Mouse (Mus musculus): Measurements from ENCODE around the gene Olfr628. TPM values are rescaled to one million over a fixed set of nuclear protein-coding genes. Genes with fewer than 3 reads are reported as not detected.
"Not testable (repeated sequence)": the region's sequence is repeated elsewhere in the genome, so short reads cannot be mapped to it uniquely, and the experiment has no call there.

Olfr628 gene
- polyA plus RNA-seq (2014; fragmentation: Nextera tagmentation; extraction: Ambion mirVana), result not detected in 2 replicates

DNA sequence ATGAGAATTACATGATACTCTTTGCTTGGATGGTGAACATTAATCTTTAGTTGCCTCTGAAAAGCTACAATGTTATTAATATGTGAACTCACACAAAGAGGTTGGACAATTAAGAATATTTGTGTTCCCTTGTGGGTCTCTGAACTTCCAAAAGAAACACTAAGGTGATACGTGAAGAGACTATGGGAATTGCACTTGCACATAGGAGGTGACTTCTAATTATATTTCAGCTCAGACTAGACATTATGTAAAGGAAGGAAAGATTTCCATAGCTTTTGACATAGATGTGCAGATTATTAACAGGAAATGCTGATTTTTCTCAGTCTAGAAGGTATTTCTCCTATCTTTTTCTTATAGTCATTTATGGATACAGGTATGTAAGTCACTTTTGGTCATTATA lies at the start of gene Olfr628:
Gene Olfr628 (plus strand): TSS at position 301 of the 400 bp plus-strand sequence.
- Histone ChIP-seq H3K27me3 (ENCODE audit: control insufficient read depth, insufficient read depth, low read length) (no peaks in the 10 kb centered on the region), H3K36me3 (ENCODE audit: control insufficient read depth, insufficient read depth, low read length) (no peaks in the 10 kb centered on the region), H3K4me3 (replicated peaks; ENCODE audit: low read depth, low read length) (no peak within 1 kb of the TSS), H3K9me3 (ENCODE audit: control insufficient read depth, low read length) (no peaks in the 10 kb centered on the region), H3K9ac (replicated peaks; ENCODE audit: low read length) (no peak within 1 kb of the TSS), H3K4me2 (ENCODE audit: low read length) (no peak within 1 kb of the TSS), H3K27ac (replicated peaks; ENCODE audit: low read depth, low read length) (no peak within 1 kb of the TSS), H3K4me1 (ENCODE audit: control insufficient read depth, insufficient read depth, low read length) (no peaks in the 10 kb centered on the region)
- ATAC-seq (ENCODE audit: low FRiP score, low TSS enrichment) (no peak), DNase-seq (no peak)
- WGBS, result 86% methylated on average over 1 of the region's 1 CpGs

DNA sequence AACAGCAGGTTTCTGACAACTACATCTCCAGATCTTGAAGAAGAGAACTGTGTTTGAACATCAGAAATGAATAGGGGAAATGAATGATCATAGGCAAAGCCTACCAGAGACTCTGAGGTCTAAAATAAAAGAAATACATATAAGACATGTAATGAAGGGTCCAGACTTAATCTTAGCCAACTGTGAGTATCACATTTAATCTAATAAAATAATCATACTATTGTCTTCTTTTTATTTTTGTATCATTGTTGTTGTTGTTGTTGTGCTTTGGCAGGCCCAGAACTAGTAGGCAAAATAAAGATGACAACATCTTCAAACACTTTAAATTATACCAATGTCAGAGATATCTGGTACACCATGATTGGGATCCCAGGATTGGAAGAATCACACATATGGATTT lies 47.8 kb upstream of the Olfr628 start, which contains the start of gene Olfr625-ps1:
Gene Olfr625-ps1 (plus strand): TSS at position 301 of the 400 bp plus-strand sequence.
- no peaks in the 10 kb centered on the region for H3K4me1 ChIP-seq (ENCODE audit: control insufficient read depth, insufficient read depth, low read length)
- H3K9me3 ChIP-seq (ENCODE audit: control insufficient read depth, low read length), result no peaks in the 10 kb centered on the region
- H3K27ac ChIP-seq (replicated peaks; ENCODE audit: low read depth, low read length), result no peak within 1 kb of the TSS
- no peak within 1 kb of the TSS for H3K4me2 ChIP-seq (ENCODE audit: low read length)
- H3K4me3 ChIP-seq (replicated peaks; ENCODE audit: low read depth, low read length), result no peak within 1 kb of the TSS
- no peak for ATAC-seq (ENCODE audit: low FRiP score, low TSS enrichment)
- no peak within 1 kb of the TSS for H3K9ac ChIP-seq (replicated peaks; ENCODE audit: low read length)
- DNase-seq, result no peak
- no peaks in the 10 kb centered on the region for H3K36me3 ChIP-seq (ENCODE audit: control insufficient read depth, insufficient read depth, low read length)
- no peaks in the 10 kb centered on the region for H3K27me3 ChIP-seq (ENCODE audit: control insufficient read depth, insufficient read depth, low read length)

DNA sequence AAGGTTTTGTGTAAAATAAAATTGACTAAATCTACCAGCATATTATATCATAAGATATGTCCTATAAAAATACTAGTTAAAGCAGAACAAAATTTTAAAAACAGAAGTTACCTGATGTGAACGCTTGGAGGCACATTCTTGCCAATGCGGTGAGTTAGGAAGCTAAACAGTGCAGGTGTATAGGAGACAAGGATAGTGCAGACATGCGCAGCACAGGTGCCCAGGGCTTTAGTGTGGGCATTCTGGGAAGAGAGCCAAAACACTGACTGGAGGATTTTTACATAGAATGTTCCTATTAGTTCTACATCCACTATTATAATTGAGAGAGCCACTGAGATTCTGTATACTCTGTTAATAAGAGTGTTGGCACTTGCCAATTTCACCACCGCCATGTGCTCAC lies 30.7 kb upstream of the Olfr628 start:
- no peaks in the 10 kb centered on the region for H3K9me3 ChIP-seq (ENCODE audit: control insufficient read depth, low read length)
- H3K27me3 ChIP-seq (ENCODE audit: control insufficient read depth, insufficient read depth, low read length), result no peaks in the 10 kb centered on the region
- H3K36me3 ChIP-seq (ENCODE audit: control insufficient read depth, insufficient read depth, low read length), result no peaks in the 10 kb centered on the region
- no peak overlapping the region for H3K27ac ChIP-seq (replicated peaks; ENCODE audit: low read depth, low read length)
- H3K9ac ChIP-seq (replicated peaks; ENCODE audit: low read length), result no peak overlapping the region
- H3K4me3 ChIP-seq (replicated peaks; ENCODE audit: low read depth, low read length), result no peak overlapping the region
- 92% methylated on average over 4 of the region's 4 CpGs for WGBS
- ATAC-seq (ENCODE audit: low FRiP score, low TSS enrichment) (no peak), DNase-seq (peak; percentile 11)
- no peaks in the 10 kb centered on the region for H3K4me1 ChIP-seq (ENCODE audit: control insufficient read depth, insufficient read depth, low read length)
- no peak overlapping the region for H3K4me2 ChIP-seq (ENCODE audit: low read length)

DNA sequence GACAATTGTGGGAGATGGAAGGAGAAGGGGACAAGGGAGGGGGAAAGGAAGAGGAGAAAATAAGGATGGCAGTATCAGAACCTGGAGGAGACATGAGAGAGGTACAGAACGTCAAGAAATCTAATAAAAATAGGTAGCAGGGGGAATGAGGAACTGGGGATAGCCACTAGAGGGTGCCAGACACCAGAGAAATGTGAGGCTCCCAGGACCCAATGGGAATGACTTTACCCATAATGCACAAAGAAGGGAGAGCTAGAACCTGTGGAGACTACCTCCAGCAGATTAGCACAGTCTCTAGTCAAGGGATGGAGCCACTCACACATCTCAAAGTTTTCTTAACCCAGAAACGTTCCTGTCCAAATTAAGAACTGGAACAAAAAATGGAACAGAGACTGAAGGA lies 18.1 kb upstream of the Olfr628 start:
- DNase-seq, result no peak
- Histone ChIP-seq H3K27me3 (ENCODE audit: control insufficient read depth, insufficient read depth, low read length) (no peaks in the 10 kb centered on the region), H3K27ac (replicated peaks; ENCODE audit: low read depth, low read length) (no peak overlapping the region), H3K9me3 (ENCODE audit: control insufficient read depth, low read length) (no peaks in the 10 kb centered on the region), H3K4me3 (replicated peaks; ENCODE audit: low read depth, low read length) (no peak overlapping the region), H3K4me1 (ENCODE audit: control insufficient read depth, insufficient read depth, low read length) (no peaks in the 10 kb centered on the region), H3K9ac (replicated peaks; ENCODE audit: low read length) (no peak overlapping the region), H3K36me3 (ENCODE audit: control insufficient read depth, insufficient read depth, low read length) (no peaks in the 10 kb centered on the region), H3K4me2 (ENCODE audit: low read length) (no peak overlapping the region)
- WGBS, result 27% methylated on average over 2 of the region's 2 CpGs
- ATAC-seq (ENCODE audit: low FRiP score, low TSS enrichment), result no peak

DNA sequence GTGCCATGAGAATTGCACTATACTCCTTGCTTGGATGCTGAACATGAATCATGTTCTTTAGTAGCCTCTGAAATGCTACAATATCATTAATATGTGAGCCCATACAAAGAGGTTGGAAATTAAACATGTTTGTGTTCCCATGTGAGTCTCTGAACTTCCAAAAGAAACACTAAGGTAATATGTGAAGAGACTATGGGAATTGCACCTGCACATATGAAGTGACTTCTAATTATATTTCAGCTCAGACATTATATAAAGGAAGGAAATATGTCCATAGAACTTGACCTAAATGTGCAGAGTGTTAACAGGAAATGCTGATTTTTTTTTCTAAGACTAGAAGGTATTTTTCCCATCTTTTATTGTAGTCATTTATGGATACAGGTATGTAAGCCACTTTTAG lies 15.8 kb upstream of the Olfr628 start, which contains the start of gene Olfr243:
Gene Olfr243 (plus strand): TSS at position 301 of the 400 bp plus-strand sequence.
- no peaks in the 10 kb centered on the region for H3K27me3 ChIP-seq (ENCODE audit: control insufficient read depth, insufficient read depth, low read length)
- no peak within 1 kb of the TSS for H3K27ac ChIP-seq (replicated peaks; ENCODE audit: low read depth, low read length)
- no peak within 1 kb of the TSS for H3K4me2 ChIP-seq (ENCODE audit: low read length)
- H3K4me1 ChIP-seq (ENCODE audit: control insufficient read depth, insufficient read depth, low read length), result no peaks in the 10 kb centered on the region
- ATAC-seq (ENCODE audit: low FRiP score, low TSS enrichment) (no peak), DNase-seq (no peak)
- H3K9me3 ChIP-seq (ENCODE audit: control insufficient read depth, low read length), result no peaks in the 10 kb centered on the region
- no peak within 1 kb of the TSS for H3K9ac ChIP-seq (replicated peaks; ENCODE audit: low read length)
- H3K4me3 ChIP-seq (replicated peaks; ENCODE audit: low read depth, low read length), result no peak within 1 kb of the TSS
- H3K36me3 ChIP-seq (ENCODE audit: control insufficient read depth, insufficient read depth, low read length), result no peaks in the 10 kb centered on the region

DNA sequence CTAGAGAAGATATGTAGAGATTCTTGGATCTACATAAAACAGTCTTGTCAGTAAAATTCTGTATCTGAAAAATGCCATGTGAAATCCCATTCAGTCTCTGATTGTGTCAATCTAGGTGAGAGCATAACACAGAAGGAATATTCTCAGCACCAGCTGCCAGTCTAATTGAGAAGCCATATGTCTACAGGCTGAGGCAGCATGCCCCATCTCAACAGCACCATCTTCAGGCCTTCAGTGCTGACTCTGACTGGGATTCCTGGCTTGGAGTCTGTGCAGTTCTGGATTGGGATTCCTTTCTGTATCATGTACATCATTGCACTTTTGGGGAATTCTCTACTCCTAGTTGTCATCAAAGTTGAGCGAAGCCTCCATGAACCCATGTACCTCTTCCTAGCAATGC lies 13.8 kb upstream of the Olfr628 start:
- H3K4me2 ChIP-seq (ENCODE audit: low read length); ATAC-seq (ENCODE audit: low FRiP score, low TSS enrichment); H3K4me1 ChIP-seq (ENCODE audit: control insufficient read depth, insufficient read depth, low read length); H3K9ac ChIP-seq (replicated peaks; ENCODE audit: low read length); H3K36me3 ChIP-seq (ENCODE audit: control insufficient read depth, insufficient read depth, low read length); H3K4me3 ChIP-seq (replicated peaks; ENCODE audit: low read depth, low read length); H3K9me3 ChIP-seq (ENCODE audit: control insufficient read depth, low read length); DNase-seq; H3K27me3 ChIP-seq (ENCODE audit: control insufficient read depth, insufficient read depth, low read length); H3K27ac ChIP-seq (replicated peaks; ENCODE audit: low read depth, low read length): not testable (repeated sequence)
- 96% methylated on average over 1 of the region's 1 CpGs for WGBS

DNA sequence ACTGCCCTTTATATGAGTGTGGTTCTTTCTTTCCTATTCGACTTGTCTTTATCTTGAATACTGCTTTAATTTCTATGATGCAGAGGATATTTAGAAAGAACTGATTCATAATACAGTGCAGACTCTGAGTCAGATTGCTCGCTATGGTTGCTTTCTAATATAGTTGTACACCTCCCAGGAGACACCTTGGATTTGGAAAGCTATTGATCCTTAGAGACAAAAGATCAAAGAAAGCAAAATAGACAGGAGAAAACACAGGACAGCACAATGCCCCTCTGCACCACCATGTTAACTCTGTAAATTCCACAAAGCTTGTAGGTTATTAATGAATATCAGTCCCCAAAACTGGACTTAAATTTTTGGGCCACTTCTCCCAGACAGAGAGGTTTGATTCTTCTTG lies 14.7 kb downstream of the Olfr628 start, which contains the start of gene Olfr629:
Gene Olfr629 (minus strand): TSS at position 101 of the 400 bp plus-strand sequence.
- no peaks in the 10 kb centered on the region for H3K27me3 ChIP-seq (ENCODE audit: control insufficient read depth, insufficient read depth, low read length)
- H3K27ac ChIP-seq (replicated peaks; ENCODE audit: low read depth, low read length), result no peak within 1 kb of the TSS
- no peaks in the 10 kb centered on the region for H3K9me3 ChIP-seq (ENCODE audit: control insufficient read depth, low read length)
- no peak within 1 kb of the TSS for H3K4me2 ChIP-seq (ENCODE audit: low read length)
- no peaks in the 10 kb centered on the region for H3K36me3 ChIP-seq (ENCODE audit: control insufficient read depth, insufficient read depth, low read length)
- no peak within 1 kb of the TSS for H3K9ac ChIP-seq (replicated peaks; ENCODE audit: low read length)
- no peak within 1 kb of the TSS for H3K4me3 ChIP-seq (replicated peaks; ENCODE audit: low read depth, low read length)
- ATAC-seq (ENCODE audit: low FRiP score, low TSS enrichment) (no peak), DNase-seq (no peak)
- no peaks in the 10 kb centered on the region for H3K4me1 ChIP-seq (ENCODE audit: control insufficient read depth, insufficient read depth, low read length)
- 70% methylated on average over 2 of the region's 2 CpGs for WGBS

DNA sequence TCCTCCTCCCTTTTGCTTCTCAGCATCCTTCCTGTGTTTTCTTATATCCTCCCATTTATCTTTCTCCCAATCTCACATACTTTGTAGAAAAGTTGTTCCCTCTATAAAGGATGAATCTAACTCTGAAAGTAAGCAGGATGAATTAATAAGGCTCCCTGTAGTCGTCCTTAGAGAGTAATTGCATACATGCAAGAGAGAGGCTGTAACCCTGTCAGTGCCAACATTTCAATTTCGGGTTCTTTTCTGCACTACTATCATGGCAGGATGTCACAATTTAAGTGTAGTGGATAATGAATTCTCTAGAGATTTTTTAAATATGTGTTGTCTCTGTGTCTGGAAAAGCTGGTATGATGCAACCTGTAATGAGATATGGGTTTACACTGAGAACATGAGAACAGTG lies 27.1 kb downstream of the Olfr628 start, which contains the start of gene Olfr630:
Gene Olfr630 (minus strand): TSS at position 101 of the 400 bp plus-strand sequence.
- no peaks in the 10 kb centered on the region for H3K9me3 ChIP-seq (ENCODE audit: control insufficient read depth, low read length)
- no peaks in the 10 kb centered on the region for H3K4me1 ChIP-seq (ENCODE audit: control insufficient read depth, insufficient read depth, low read length)
- 49% methylated on average over 2 of the region's 2 CpGs for WGBS
- DNase-seq (no peak), ATAC-seq (ENCODE audit: low FRiP score, low TSS enrichment) (no peak)
- H3K9ac ChIP-seq (replicated peaks; ENCODE audit: low read length), result no peak within 1 kb of the TSS
- H3K4me2 ChIP-seq (ENCODE audit: low read length), result no peak within 1 kb of the TSS
- H3K36me3 ChIP-seq (ENCODE audit: control insufficient read depth, insufficient read depth, low read length), result no peaks in the 10 kb centered on the region
- no peaks in the 10 kb centered on the region for H3K27me3 ChIP-seq (ENCODE audit: control insufficient read depth, insufficient read depth, low read length)
- H3K4me3 ChIP-seq (replicated peaks; ENCODE audit: low read depth, low read length), result no peak within 1 kb of the TSS
- H3K27ac ChIP-seq (replicated peaks; ENCODE audit: low read depth, low read length), result no peak within 1 kb of the TSS

DNA sequence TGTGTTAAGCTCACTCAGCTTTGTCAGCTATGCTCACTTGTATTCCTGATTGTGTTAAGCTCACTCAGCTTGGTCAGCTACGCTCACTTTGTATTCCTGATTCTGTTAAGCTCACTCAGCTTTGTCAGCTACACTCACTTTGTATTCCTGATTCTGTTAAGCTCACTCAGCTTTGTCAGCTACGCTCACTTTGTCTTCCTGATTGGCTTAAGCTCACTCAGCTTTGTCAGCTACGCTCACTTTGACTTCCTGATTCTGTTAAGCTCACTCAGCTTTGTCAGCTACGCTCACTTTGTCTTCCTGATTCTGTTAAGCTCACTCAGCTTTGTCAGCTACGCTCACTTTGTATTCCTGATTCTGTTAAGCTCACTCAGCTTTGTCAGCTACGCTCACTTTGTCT lies 32.0 kb downstream of the Olfr628 start:
- not testable (repeated sequence) for H3K4me1 ChIP-seq (ENCODE audit: control insufficient read depth, insufficient read depth, low read length); H3K27me3 ChIP-seq (ENCODE audit: control insufficient read depth, insufficient read depth, low read length); H3K27ac ChIP-seq (replicated peaks; ENCODE audit: low read depth, low read length); ATAC-seq (ENCODE audit: low FRiP score, low TSS enrichment); H3K9ac ChIP-seq (replicated peaks; ENCODE audit: low read length); H3K4me3 ChIP-seq (replicated peaks; ENCODE audit: low read depth, low read length); H3K9me3 ChIP-seq (ENCODE audit: control insufficient read depth, low read length); H3K36me3 ChIP-seq (ENCODE audit: control insufficient read depth, insufficient read depth, low read length); DNase-seq; H3K4me2 ChIP-seq (ENCODE audit: low read length)
- WGBS, result 89% methylated on average over 6 of the region's 6 CpGs

Data from midbrain, embryonic 14.5 days (tissue).